Mouse (Mus musculus): ENCODE data around the gene Arid3a.

- TF ChIP-seq CTCF (IDR thresholded peaks at IDR 0.05; ENCODE audit: borderline replicate concordance, extremely low read depth, insufficient read depth, insufficient read length) (no peak), POLR2A (IDR thresholded peaks at IDR 0.05; ENCODE audit: borderline replicate concordance, extremely low read depth, insufficient read depth, insufficient read length, poor library complexity, severe bottlenecking) (no peak)
Observed at GRCm38 (mm10) chr10:79946752-79947322, 20.0 kb downstream of the Arid3a start.
